Mouse (Mus musculus): ENCODE measurements around the gene Myo1e.
A peak's percentile ranks its signal among the peaks of the same experiment; 100 is the strongest.

Myo1e gene

DNA sequence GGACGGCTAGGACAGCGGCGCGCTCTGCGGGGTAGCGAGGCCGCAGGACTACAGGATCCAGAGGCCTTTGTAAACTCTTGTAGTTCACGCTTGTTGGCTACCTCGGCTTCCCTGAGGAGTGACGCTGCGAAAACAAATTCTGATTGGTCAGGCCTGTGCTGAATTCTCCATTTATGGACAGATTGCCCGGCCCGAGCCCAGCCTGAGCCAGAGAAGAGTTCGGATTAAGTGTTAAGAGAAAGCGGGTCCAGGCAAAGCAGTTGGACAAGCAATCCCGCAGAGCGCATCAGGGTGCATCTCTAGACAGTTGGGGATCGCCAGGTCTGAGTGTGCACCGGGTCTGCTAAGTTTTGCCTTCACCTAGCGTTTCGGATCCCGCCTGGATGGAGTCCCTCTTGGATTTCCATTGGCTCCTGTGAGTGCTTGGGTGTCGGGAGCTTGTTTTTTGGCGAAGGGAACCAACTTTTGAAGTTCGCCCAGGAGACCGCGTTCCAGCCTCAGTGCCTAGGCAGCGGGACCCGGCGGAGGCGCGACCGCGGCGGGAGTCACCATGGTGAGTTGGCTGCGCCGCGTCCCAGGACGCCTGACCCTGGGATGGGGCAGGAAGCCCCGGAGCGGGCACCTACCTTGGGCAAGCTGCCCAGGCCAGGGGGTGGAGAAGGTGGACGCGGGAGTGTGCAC lies at the start of gene Myo1e:
Gene Myo1e, plus strand, starts transcription at position 200 of the 681 bp plus-strand sequence.
- DNase-seq (ENCODE audit: low read depth, low spot score): peak; percentile 76

DNA sequence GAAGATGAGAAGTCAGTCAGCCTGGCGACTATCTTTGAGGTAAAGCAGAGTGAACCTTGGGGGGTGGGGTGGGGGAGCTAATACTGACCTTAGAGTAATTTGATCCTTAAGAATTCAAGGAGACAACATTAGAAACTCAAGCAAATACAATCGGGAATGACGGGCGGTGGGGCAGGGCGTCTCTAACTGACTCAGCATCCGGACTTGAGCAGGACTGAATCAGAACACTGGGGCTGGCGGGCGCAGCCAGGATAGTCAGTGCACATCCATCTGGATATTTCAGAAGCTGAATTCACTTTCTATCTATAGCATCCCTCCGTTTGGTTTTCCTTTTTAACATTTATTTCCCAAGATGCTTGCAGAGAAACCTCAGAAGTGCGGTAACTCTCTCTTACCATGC lies 47.1 kb upstream of the Myo1e start:
- DNase-seq (ENCODE audit: low read depth, low spot score): no peak

DNA sequence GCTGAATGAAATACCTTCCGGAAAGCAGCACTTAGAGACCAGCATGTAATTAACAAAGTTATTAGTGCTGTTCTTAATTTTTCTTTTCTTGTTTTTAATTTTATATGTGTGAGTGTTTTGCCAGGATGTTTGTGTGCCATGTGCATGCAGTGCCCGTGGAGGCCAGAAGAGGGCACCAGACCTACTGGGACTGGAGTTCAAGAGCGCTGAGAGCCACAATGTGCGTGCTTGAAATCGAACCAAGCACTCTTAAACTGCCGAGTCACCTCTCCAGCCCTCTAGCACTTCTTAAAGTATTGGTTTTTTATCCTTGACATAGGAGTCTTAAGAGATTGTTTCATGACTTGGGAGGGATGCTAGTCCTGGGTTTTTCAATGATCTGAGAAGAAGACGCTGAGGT lies 38.2 kb upstream of the Myo1e start:
- peak; percentile 14 for DNase-seq (ENCODE audit: low read depth, low spot score)

DNA sequence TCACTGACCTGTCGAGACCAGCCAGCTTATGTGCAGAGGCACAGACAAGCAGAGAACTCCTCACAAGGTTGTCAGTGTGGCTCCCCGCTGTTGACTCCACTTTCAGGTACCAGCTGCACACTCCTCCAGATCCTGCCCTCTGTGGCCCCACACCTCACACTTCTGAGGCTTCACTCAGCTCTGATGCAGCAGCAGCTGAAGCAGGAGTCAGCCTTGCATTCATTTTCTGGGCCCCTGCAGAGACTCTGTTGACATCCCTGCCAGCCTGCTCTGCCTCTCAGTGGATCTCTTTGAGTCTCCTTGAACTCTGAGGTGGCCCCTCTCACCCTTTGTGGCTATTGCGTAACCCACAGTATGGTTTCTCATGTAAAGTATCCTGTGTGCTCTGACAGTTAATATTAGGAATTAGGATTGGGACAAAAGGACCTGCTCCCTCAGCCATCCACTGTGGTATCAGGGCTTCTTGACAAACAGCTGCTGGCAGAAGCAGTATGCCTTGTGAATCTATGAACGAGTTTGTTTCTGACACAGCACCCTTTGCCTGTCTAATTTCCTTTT lies 32.8 kb upstream of the Myo1e start:
- no peak for DNase-seq (ENCODE audit: low read depth, low spot score)

- no peak for DNase-seq (ENCODE audit: low read depth, low spot score)
Observed at GRCm38 (mm10) chr9:70174896-70175295, 32.3 kb upstream of the Myo1e start.

DNA sequence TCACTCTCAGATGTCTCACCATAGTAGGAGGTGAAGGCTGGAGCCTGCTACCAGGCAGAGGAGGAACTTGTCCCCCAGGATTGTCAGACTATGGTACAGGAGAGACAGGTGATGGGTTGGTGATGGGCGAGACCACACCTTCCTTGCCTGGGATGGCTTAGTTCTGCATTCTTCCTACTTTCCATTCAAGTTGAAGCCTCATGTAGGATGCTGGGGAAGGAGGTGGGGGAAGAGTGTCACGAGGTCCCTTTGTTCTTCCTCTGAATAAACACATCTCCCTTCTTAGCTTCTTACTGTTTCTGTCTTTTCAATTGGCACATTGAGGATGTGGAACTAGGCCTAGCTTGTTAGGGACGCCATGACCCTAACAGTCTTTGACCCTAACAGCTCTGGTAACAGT lies 30.9 kb upstream of the Myo1e start:
- DNase-seq (ENCODE audit: low read depth, low spot score): no peak

GRCm38 (mm10) chr9:70181719-70182118 lies 25.4 kb upstream of the Myo1e start:
- no peak for DNase-seq (ENCODE audit: low read depth, low spot score)

- DNase-seq (ENCODE audit: low read depth, low spot score): no peak
Observed at GRCm38 (mm10) chr9:70182639-70183038, 24.5 kb upstream of the Myo1e start.

- DNase-seq (ENCODE audit: low read depth, low spot score): no peak
Observed at GRCm38 (mm10) chr9:70192336-70192735, 14.8 kb upstream of the Myo1e start.

DNA sequence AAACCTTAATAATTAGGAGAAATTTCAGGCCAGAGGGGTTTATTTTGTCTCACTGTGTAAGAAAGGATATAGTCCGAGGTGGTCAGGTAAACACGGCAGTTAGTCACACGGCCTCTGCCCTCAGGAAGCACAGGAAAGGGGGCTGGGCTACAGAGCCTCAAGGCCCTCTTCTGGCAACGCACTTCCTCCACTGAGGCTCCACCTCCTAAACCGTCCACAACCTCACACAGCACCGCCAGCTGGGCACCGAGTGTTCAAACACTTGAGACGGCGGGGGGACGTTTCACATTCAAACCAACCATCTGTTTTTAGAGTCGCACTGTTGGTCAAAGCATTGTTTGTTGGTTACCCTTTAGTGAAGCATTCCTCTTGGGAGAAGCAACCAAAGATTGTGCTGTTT lies 12.5 kb upstream of the Myo1e start:
- DNase-seq (ENCODE audit: low read depth, low spot score): no peak

GRCm38 (mm10) chr9:70196956-70197659 lies 10.0 kb upstream of the Myo1e start:
- peak; percentile 22 for DNase-seq (ENCODE audit: low read depth, low spot score)

- DNase-seq (ENCODE audit: low read depth, low spot score): no peak
Observed at GRCm38 (mm10) chr9:70197992-70198391, 9.2 kb upstream of the Myo1e start.

- DNase-seq (ENCODE audit: low read depth, low spot score): peak; percentile 14
Observed at GRCm38 (mm10) chr9:70202753-70203152, 4.4 kb upstream of the Myo1e start.

DNA sequence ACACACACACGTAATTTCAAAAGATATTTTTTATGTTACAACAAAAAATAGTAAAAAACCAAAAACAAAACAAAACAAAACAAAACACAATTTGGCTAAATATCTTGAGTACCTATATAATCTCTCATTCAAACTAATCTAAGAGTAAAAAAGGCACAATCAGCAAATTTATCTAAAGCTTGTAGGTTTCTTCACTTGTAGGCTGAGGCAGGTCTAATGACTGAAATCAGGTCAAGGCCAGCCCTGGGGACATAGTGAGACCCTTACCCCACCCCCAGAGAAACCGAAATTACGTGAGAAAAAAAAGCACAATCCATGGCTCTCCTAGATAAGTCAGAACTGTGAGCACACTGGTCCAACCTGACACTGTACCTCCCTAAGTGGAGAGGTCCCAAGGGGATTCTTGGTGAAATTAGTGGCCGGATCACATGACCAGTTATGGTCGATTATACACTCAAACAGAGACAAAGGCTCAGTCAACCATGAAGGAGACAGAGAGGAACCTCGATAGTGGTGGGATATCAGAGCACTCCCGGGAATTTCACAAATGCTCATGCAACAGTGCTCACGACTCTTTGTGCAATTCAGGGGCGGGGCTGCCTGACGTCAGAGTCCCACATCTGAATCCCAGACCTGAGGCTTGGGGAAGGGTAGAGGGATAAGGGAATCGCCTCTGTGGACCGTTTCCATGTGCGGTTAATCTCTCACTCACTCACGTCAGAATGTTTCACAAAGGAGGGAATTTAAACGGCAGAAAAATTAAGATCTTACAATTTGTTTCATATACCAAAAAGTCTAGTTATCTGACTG lies 3.7 kb upstream of the Myo1e start:
- DNase-seq (ENCODE audit: low read depth, low spot score): no peak

GRCm38 (mm10) chr9:70207981-70208521 lies 901 bp downstream of the Myo1e start:
- DNase-seq (ENCODE audit: low read depth, low spot score): peak; percentile 18

- no peak for DNase-seq (ENCODE audit: low read depth, low spot score)
Observed at GRCm38 (mm10) chr9:70208751-70209150, 1.6 kb downstream of the Myo1e start.

DNA sequence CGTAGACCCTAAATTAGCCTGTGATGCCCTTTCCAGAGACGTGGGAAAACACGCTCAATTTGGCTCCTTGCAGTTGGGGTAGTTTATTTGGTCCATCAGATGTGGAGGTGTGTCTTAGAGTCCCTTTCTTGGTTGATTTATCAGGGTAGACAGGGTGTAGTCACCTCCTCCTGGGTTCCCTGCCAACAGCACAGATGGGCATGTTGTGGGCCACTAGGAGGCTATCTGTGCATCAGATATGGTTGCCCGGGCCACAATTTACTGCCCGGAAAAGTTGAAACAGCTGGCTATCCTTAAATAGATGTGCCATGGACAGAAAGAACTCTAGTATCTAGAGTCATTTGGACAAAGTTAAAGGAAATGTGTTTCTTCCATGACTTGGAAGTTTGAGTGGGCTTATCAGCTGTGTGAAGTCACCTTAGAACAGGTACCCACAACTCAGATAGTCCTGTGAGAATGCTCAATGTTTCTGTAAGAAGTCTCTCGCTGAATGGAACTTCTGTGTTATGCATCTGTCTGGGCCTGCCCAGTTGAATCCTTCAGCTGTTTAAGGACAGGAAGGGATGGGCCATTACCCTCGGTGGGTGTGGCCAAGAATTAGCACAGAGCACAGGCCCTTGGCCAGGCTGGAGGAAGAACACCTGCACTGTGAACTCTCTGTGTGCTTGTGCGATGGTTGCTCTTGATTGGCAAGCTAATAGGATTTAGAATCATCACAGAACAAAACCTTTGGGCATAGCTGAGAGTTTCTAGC lies 2.3 kb downstream of the Myo1e start:
- DNase-seq (ENCODE audit: low read depth, low spot score): peak; percentile 14

DNA sequence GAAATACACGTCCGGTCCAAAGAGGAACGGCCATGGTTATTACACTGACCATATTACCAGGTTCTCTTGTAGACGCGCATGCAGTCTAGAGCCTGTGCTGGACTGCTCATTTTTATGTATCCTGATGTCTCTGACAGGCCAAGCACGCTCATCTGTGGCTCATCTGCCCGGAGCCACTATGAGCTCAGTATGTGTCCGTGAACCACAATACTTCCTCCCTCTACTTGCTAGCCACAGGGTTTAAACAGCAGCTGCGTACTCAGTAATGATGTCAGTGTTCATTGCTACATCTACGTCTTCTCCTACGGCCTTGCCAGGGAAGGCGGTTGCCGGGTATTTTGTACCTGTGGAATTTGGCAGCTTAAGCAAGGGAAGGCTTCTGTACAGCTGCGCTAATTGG lies 4.5 kb downstream of the Myo1e start:
- no peak for DNase-seq (ENCODE audit: low read depth, low spot score)

DNA sequence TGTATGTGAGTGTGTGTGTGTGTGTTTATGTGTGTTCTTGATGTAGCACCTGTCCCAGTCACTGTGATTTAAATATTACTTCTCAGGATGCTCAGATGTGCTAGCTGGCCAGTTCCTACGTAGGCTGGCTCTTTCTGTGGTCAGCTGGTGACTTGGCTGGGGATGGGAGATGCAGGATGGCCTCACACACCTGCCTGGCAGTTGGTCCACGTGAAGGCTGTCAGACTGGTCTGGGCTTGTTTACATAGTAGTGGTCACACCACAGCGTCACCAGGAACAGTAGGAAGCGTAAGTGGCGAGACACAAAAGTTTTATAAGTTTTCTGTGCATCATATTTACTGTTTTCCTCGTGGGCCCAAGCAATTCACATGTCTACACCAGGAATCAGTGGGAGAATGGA lies 9.4 kb downstream of the Myo1e start:
- no peak for DNase-seq (ENCODE audit: low read depth, low spot score)

DNA sequence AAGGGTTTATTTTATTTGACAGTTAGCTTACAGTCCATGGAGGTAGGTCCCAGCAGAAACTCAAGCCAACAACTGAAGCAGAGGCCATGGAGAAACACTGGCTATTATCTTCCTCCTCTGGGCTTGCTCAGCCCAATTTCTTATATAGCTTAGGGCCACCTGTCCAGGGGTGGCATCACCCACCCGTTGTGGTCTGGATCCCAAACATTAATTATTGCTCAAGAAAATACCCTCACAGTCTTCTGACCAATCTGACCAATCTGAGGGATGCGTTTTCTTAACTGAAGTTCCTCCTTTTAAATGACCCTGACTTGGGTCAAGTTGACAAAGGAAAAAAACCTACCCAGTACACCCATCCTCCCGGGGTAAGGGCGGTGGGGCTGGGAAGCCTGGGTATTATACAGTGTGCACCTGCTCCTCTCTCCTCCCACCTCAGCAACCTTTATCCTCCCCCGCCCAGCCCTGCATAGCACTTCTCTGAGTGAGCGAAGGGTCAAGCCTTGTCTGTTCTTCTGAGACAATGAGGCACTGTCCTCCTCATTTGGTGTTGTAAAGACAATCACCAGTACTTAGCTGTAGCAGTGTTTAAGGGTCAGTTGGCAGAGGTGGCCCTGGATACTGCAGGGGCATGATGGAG lies 12.3 kb downstream of the Myo1e start:
- no peak for DNase-seq (ENCODE audit: low read depth, low spot score)

All from CD4-positive helper T cell, adult 2 months (primary cell).